In the genomic region with DNA sequence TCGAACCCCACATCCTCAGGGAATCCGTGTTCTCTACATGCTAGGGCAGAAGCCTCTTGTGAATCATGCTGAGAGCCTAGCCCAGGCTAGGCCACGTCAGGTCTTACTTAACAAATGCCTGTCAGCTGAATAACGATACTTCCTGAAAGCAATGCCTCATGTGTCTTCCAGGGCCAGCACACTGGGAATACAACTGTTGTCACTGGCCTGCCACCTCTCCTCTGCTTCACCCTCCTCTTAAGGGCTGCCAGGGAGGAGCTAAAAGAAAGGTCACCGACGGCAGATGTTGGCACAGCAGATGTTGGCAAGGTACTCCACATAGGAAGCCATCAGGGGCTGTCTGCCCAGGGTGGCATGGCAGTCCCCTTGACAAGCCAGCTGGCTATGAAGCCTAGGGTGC, we compare ENCODE assay signal across 11 mouse cellular contexts. TPM values are rescaled to one million over a fixed set of nuclear protein-coding genes. Genes with fewer than 3 reads are reported as not detected.
A peak's percentile ranks its signal among the peaks of the same experiment; 100 is the strongest.
DNase-seq lines count a peak whose midpoint lies in the region; ATAC-seq and TF ChIP-seq lines count a peak whose summit lies in the region.
"Had no signal": no experiment of that assay in that cellular context is flagged by ENCODE, and none has a peak within 500 bp of the region (broad histone marks: within the 10 kb centered on the region; RNA-seq: fewer than 3 reads in every experiment).

No protein-coding gene starts in this region.

- 77% methylated on average over 6 of the region's 6 CpGs for WGBS in kidney, postnatal 0 days
- 89% methylated on average over 6 of the region's 6 CpGs for WGBS in embryonic facial prominence, embryonic 10.5 days
- 81% methylated on average over 6 of the region's 6 CpGs for WGBS in liver, embryonic 11.5 days

- no peak overlapping the region for H3K9ac ChIP-seq in kidney, postnatal 0 days (ENCODE audit: low read depth, low read length)
- H3K9ac ChIP-seq in liver, embryonic 11.5 days (ENCODE audit: low read depth, low read length), result no peak overlapping the region
- H3K9ac ChIP-seq: hindbrain, embryonic 12.5 days; liver, embryonic 14.5 days had no signal

- intact Hi-C loops in heart, postnatal 14 days (cut with DNase I), result no loop called here
- intact Hi-C loops in left cerebral cortex, postnatal 25 days (cut with DNase I), result no loop called here

- no peak overlapping the region for H3K4me2 ChIP-seq in kidney, postnatal 0 days (ENCODE audit: low read length)
- no peak overlapping the region for H3K4me2 ChIP-seq in liver, embryonic 11.5 days
- H3K4me2 ChIP-seq: hindbrain, embryonic 12.5 days had no signal

- no peak overlapping the region for H3K4me3 ChIP-seq in kidney, postnatal 0 days (replicated peaks; ENCODE audit: low read depth, low read length)
- H3K4me3 ChIP-seq in embryonic facial prominence, embryonic 10.5 days, result no peak overlapping the region
- no peak overlapping the region for H3K4me3 ChIP-seq in liver, embryonic 11.5 days (ENCODE audit: low read depth, low read length)
- H3K4me3 ChIP-seq: hindbrain, embryonic 12.5 days had no signal

- ATAC-seq in kidney, postnatal 0 days (replicated peaks; ENCODE audit: low FRiP score, low read depth), result no peak
- no peak for ATAC-seq in liver, embryonic 11.5 days (replicated peaks; ENCODE audit: low FRiP score)
- no peak for ATAC-seq in CD4-positive, CD25-positive, alpha-beta regulatory T cell, adult 4 months
- ATAC-seq: Patski had no signal

- no peak for TF ChIP-seq CTCF in kidney, postnatal 0 days (IDR thresholded peaks at IDR 0.05; ENCODE audit: low read depth)

- no peaks in the 10 kb centered on the region for H3K9me3 ChIP-seq in kidney, postnatal 0 days (replicated peaks; ENCODE audit: low read length)
- no peaks in the 10 kb centered on the region for H3K9me3 ChIP-seq in embryonic facial prominence, embryonic 10.5 days
- H3K9me3 ChIP-seq in liver, embryonic 11.5 days (ENCODE audit: control insufficient read depth, low read length), result no peaks in the 10 kb centered on the region
- H3K9me3 ChIP-seq: hindbrain, embryonic 12.5 days had no signal

- 0 out of 2 replicates have a peak, but pooled peaks cover 14% of the 10 kb centered on the region for H3K36me3 ChIP-seq in kidney, postnatal 0 days (ENCODE audit: insufficient read depth, low read length)
- H3K36me3 ChIP-seq in embryonic facial prominence, embryonic 10.5 days (replicated peaks), result peaks cover 20% of the 10 kb centered on the region
- peaks cover 5% of the 10 kb centered on the region; the same call in 1 of the 2 replicates for H3K36me3 ChIP-seq in liver, embryonic 11.5 days (ENCODE audit: control insufficient read depth, insufficient read depth, low read length)

- peaks cover 67% of the 10 kb centered on the region for H3K4me1 ChIP-seq in kidney, postnatal 0 days (replicated peaks; ENCODE audit: insufficient read depth, low read length)
- peaks cover 83% of the 10 kb centered on the region for H3K4me1 ChIP-seq in embryonic facial prominence, embryonic 10.5 days
- H3K4me1 ChIP-seq in liver, embryonic 11.5 days (replicated peaks; ENCODE audit: control insufficient read depth, insufficient read depth, low read length), result peaks cover 72% of the 10 kb centered on the region

- H3K27ac ChIP-seq in kidney, postnatal 0 days, result peak overlapping the region; percentile 10; the same call in 1 of the 2 replicates
- H3K27ac ChIP-seq in embryonic facial prominence, embryonic 10.5 days (replicated peaks), result peak overlapping the region; percentile 48; the same call in 1 of the 2 replicates
- H3K27ac ChIP-seq in liver, embryonic 11.5 days (ENCODE audit: low read depth, low read length), result no peak overlapping the region
- H3K27ac ChIP-seq: liver, embryonic 14.5 days had no signal

- no peaks in the 10 kb centered on the region for H3K27me3 ChIP-seq in kidney, postnatal 0 days (ENCODE audit: insufficient read depth, low read length)
- peaks cover 15% of the 10 kb centered on the region; the same call in 1 of the 2 replicates for H3K27me3 ChIP-seq in embryonic facial prominence, embryonic 10.5 days (replicated peaks; ENCODE audit: low read depth, poor library complexity, severe bottlenecking)
- no peaks in the 10 kb centered on the region for H3K27me3 ChIP-seq in liver, embryonic 11.5 days (replicated peaks; ENCODE audit: control insufficient read depth, insufficient read depth, low read length)
- H3K27me3 ChIP-seq: Patski had no signal

- no peak for DNase-seq in kidney, postnatal 0 days (ENCODE audit: low spot score)
- no peak for DNase-seq in kidney, postnatal 4 days
- DNase-seq in adipocyte (ENCODE audit: low spot score), result peak; percentile 76
- no peak for DNase-seq in embryonic facial prominence, embryonic 10.5 days (ENCODE audit: low spot score)
- DNase-seq in heart, postnatal 14 days, result peak; percentile 50 to 76
- DNase-seq in liver, embryonic 11.5 days (ENCODE audit: low spot score), result no peak
- no peak for DNase-seq in left cerebral cortex, postnatal 25 days (ENCODE audit: low spot score in 2 of 2)

RNA-seq across cellular contexts. Expression of a gene that starts 20.3 kb away (rescaled TPM):
- 24.5 and 24.7 TPM in 2 replicates for polyA plus RNA-seq in kidney, postnatal 0 days (2015; fragmentation: Nextera tagmentation; extraction: Ambion mirVana)
- polyA plus RNA-seq in embryonic facial prominence, embryonic 10.5 days (2016; fragmentation: Nextera tagmentation; extraction: Ambion mirVana), result 26.6 and 30.2 TPM in 2 replicates
- total RNA-seq in heart, postnatal 14 days (2021), result 10 to 100 TPM; 45.9 to 52.5 TPM
- polyA plus RNA-seq in liver, embryonic 11.5 days (2014; fragmentation: Nextera tagmentation; extraction: Ambion mirVana), result 28.1 and 33.5 TPM in 2 replicates
- total RNA-seq in left cerebral cortex, postnatal 25 days (2021), result 10 to 100 TPM; 27.5 to 29.5 TPM
- 10 to 100 TPM; 68.2 to 74.2 TPM for polyA plus RNA-seq in CD4-positive, CD25-positive, alpha-beta regulatory T cell, adult 4 months (2017; shearing (Covaris generic))

RNA-seq across cellular contexts. Expression of a gene that starts 45.7 kb away (rescaled TPM):
- polyA plus RNA-seq in kidney, postnatal 0 days (2015; fragmentation: Nextera tagmentation; extraction: Ambion mirVana), result 86.9 and 108 TPM in 2 replicates
- 17.8 and 18.9 TPM in 2 replicates for polyA plus RNA-seq in embryonic facial prominence, embryonic 10.5 days (2016; fragmentation: Nextera tagmentation; extraction: Ambion mirVana)
- 10 to 100 TPM; 78.3 to 78.9 TPM for total RNA-seq in heart, postnatal 14 days (2021)
- polyA plus RNA-seq in liver, embryonic 11.5 days (2014; fragmentation: Nextera tagmentation; extraction: Ambion mirVana), result 55.0 and 62.1 TPM in 2 replicates
- total RNA-seq in left cerebral cortex, postnatal 25 days (2021), result 100 to 1,000 TPM; 181 to 190 TPM
- polyA plus RNA-seq in CD4-positive, CD25-positive, alpha-beta regulatory T cell, adult 4 months (2017; shearing (Covaris generic)), result 10 to 100 TPM; 33.9 to 37.1 TPM

RNA-seq across cellular contexts. Expression of a gene that starts 56.3 kb away (rescaled TPM):
- 27.5 and 29.2 TPM in 2 replicates for polyA plus RNA-seq in kidney, postnatal 0 days (2015; fragmentation: Nextera tagmentation; extraction: Ambion mirVana)
- polyA plus RNA-seq in embryonic facial prominence, embryonic 10.5 days (2016; fragmentation: Nextera tagmentation; extraction: Ambion mirVana), result 5.5 and 5.9 TPM in 2 replicates
- 10 to 100 TPM; 32.7 to 34.3 TPM for total RNA-seq in heart, postnatal 14 days (2021)
- polyA plus RNA-seq in liver, embryonic 11.5 days (2014; fragmentation: Nextera tagmentation; extraction: Ambion mirVana), result 4.1 and 4.5 TPM in 2 replicates
- total RNA-seq in left cerebral cortex, postnatal 25 days (2021), result 10 to 100 TPM; 33.1 to 35.1 TPM
- 1 to 10 TPM in 1 of 2 experiments, under 1 TPM in 1; 0.31 to 1.5 TPM for polyA plus RNA-seq in CD4-positive, CD25-positive, alpha-beta regulatory T cell, adult 4 months (2017; shearing (Covaris generic))

Comparison
In these comparisons a context has a peak if more than half of its experiments do, and no peak if none do; other contexts are left out.
1. DNase-seq: peak in adipocyte (single experiment) and heart, postnatal 14 days (2 of 2); none in kidney, postnatal 0 days (single experiment), kidney, postnatal 4 days (0 of 2), embryonic facial prominence, embryonic 10.5 days (single experiment), liver, embryonic 11.5 days (single experiment) and left cerebral cortex, postnatal 25 days (0 of 2).